In the genomic region with DNA sequence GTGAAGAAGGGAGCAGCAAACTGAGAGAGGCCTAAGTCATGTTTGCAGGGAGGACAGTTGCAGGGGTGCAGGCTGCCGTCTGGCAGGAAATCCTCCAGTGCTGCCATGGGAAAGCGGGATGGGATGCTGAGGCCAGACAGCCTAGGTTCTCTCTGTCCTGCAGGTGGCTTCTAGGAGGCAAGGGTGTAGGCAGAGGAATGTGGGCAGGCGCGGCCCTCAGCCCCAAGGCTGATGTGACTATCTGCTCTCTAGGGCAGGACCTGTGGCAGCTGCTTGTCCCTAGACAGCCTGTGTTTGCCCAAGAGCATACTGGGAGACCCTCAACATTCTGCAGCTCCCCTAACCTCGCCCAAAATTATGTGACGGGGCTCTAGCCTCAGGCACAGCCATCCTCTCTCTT, we compare ENCODE assay signal across 34 mouse cellular contexts. TPM values are rescaled to one million over a fixed set of nuclear protein-coding genes. Genes with fewer than 3 reads are reported as not detected.
"Had no signal": no experiment of that assay in that cellular context is flagged by ENCODE, and none has a peak within 500 bp of the region (broad histone marks: within the 10 kb centered on the region; RNA-seq: fewer than 3 reads in every experiment).

No protein-coding gene starts in this region.

- H3K4me1 ChIP-seq: heart, embryonic 12.5 days had no signal

- ATAC-seq: inflammation-experienced regulatory T-cells, adult 6 months; intestine, embryonic 15.5 days; intestine, postnatal 0 days had no signal

- H3K9me3 ChIP-seq: heart, embryonic 10.5 days; hindbrain, embryonic 13.5 days; hindbrain, embryonic 15.5 days; intestine, embryonic 15.5 days had no signal

- H3K4me2 ChIP-seq: heart, embryonic 12.5 days; hindbrain, embryonic 13.5 days; hindbrain, embryonic 15.5 days; intestine, embryonic 15.5 days; limb, embryonic 12.5 days; liver, embryonic 11.5 days had no signal

- H3K9ac ChIP-seq: heart, embryonic 12.5 days; hindbrain, embryonic 13.5 days; hindbrain, embryonic 15.5 days; intestine, embryonic 15.5 days; limb, embryonic 12.5 days had no signal

- H3K4me3 ChIP-seq: heart, embryonic 10.5 days; heart, embryonic 12.5 days; hindbrain, embryonic 13.5 days; hindbrain, embryonic 15.5 days; intestine, embryonic 15.5 days; layer of hippocampus, adult 2 months; left cerebral cortex, adult 2 months; limb, embryonic 10.5 days; limb, embryonic 12.5 days had no signal

- DNase-seq: gastrocnemius, postnatal 14 days; gastrocnemius, postnatal 36 days; heart, adult 18-20 months; heart, postnatal 10 days; heart, postnatal 4 days; kidney, adult 18-20 months; kidney, adult 8-10 months; kidney, postnatal 10 days; kidney, postnatal 25 days; kidney, postnatal 4 days; liver had no signal

- H3K36me3 ChIP-seq: heart, embryonic 10.5 days; heart, embryonic 12.5 days; hindbrain, embryonic 13.5 days; hindbrain, embryonic 15.5 days; intestine, embryonic 15.5 days; limb, embryonic 10.5 days; limb, embryonic 12.5 days had no signal

- H3K27ac ChIP-seq: heart, embryonic 10.5 days; hindbrain, embryonic 13.5 days; hindbrain, embryonic 15.5 days; intestine, embryonic 15.5 days; layer of hippocampus, adult 2 months; left cerebral cortex, adult 2 months; limb, embryonic 10.5 days; limb, embryonic 12.5 days had no signal

RNA-seq across cellular contexts. Expression of a gene that starts 23.8 kb away (rescaled TPM):
- total RNA-seq: gastrocnemius, adult 18-20 months; gastrocnemius, adult 8-10 months; gastrocnemius, postnatal 14 days; gastrocnemius, postnatal 36 days; heart, adult 18-20 months; heart, adult 8-10 months; heart, postnatal 10 days; heart, postnatal 25 days; heart, postnatal 4 days; layer of hippocampus, postnatal 10 days; left cerebral cortex, adult 2 months; left cerebral cortex, postnatal 14 days; left cerebral cortex, postnatal 36 days had no signal
- polyA plus RNA-seq: heart, embryonic 14.5 days; heart, embryonic 16.5 days; intestine, embryonic 15.5 days; intestine, postnatal 0 days; kidney, embryonic 14.5 days; kidney, embryonic 16.5 days; liver, embryonic 11.5 days had no signal

RNA-seq across cellular contexts. Expression of a gene that starts 40.0 kb away (rescaled TPM):
- polyA plus RNA-seq: inflammation-experienced regulatory T-cells, adult 6 months had no signal
